Mouse (Mus musculus) limb, embryonic 11.5 days (tissue): ENCODE data around the gene Grm8. TPM values are rescaled to one million over a fixed set of nuclear protein-coding genes. Genes with fewer than 3 reads are reported as not detected.

Experiments
- ATAC-seq: fragments of 200-750 bp; cut with Nextera tagmentation; 2 replicates; pipeline ENCODE4 v1.8.0; 2017; ENCODE audit warnings: low read depth; ENCODE audit not compliant: insufficient number of reproducible peaks, low FRiP score, low TSS enrichment
- DNase-seq: peaks from one replicate; pipeline ENCODE4 v3.0.0-alpha.2; 2015; ENCODE audit warnings: low spot score
- H3K27ac ChIP-seq: fragments of 300-500 bp; sonication (generic); replicated peaks from 2 replicates; pipeline ENCODE4 v1.5.1; 2014; ENCODE audit warnings: low read depth, mild to moderate bottlenecking, low read length
- H3K27me3 ChIP-seq: fragments of 300-500 bp; sonication (generic); 2 replicates; pipeline ENCODE4 v1.6.1; 2014; ENCODE audit warnings: mild to moderate bottlenecking, low read length, mixed read lengths; ENCODE audit not compliant: control insufficient read depth, insufficient read depth
- H3K36me3 ChIP-seq: fragments of 300-500 bp; sonication (generic); 2 replicates; pipeline ENCODE4 v1.6.1; 2014; ENCODE audit warnings: mild to moderate bottlenecking, low read length, moderate library complexity, mixed read lengths; ENCODE audit not compliant: control insufficient read depth, insufficient read depth
- H3K4me1 ChIP-seq: fragments of 300-500 bp; sonication (generic); 2 replicates; pipeline ENCODE4 v1.6.1; 2014; ENCODE audit warnings: low read length, mixed read lengths; ENCODE audit not compliant: control insufficient read depth, insufficient read depth
- H3K4me2 ChIP-seq: fragments of 300-500 bp; sonication (generic); 2 replicates; pipeline ENCODE4 v1.6.1; 2014; ENCODE audit warnings: low read depth, mild to moderate bottlenecking, moderate library complexity; ENCODE audit not compliant: severe bottlenecking
- H3K4me3 ChIP-seq: fragments of 300-500 bp; sonication (generic); 2 replicates; pipeline ENCODE4 v1.5.1; 2014; ENCODE audit warnings: low read depth, low read length
- H3K9ac ChIP-seq: fragments of 300-500 bp; sonication (generic); 2 replicates; pipeline ENCODE4 v1.6.1; 2014; ENCODE audit warnings: mild to moderate bottlenecking, low read length
- H3K9me3 ChIP-seq: fragments of 300-500 bp; sonication (generic); 2 replicates; pipeline ENCODE4 v1.6.1; 2016; ENCODE audit warnings: low read length; ENCODE audit not compliant: control insufficient read depth
- WGBS: fragments of 180-500 bp; shearing (Covaris S2); extraction: QIAGEN DNeasy Blood & Tissue Kit; methylation state at CpG from one replicate; pipeline ENCODE4 v1.1.7; 2014; 5-methylcytosine and 5-hydroxymethylcytosine counted together
- polyA plus RNA-seq: library from polyadenylated mRNA; unstranded; fragments of >200 nt; fragmentation: Nextera tagmentation; extraction: Ambion mirVana; gene quantifications from 2 replicates; pipeline ENCODE4 v1.2.1, GENCODE M21; 2014

The Grm8 gene
- polyA plus RNA-seq, 1 experiment from 2014 or later = 0.51 TPM

- Histone ChIP-seq H3K9me3 (no peaks in the 10 kb centered on the region), H3K4me3 (no peak overlapping the region), H3K4me1 (no peaks in the 10 kb centered on the region), H3K36me3 (no peaks in the 10 kb centered on the region), H3K27me3 (no peaks in the 10 kb centered on the region), H3K27ac (no peak overlapping the region), H3K4me2 (no peak overlapping the region), H3K9ac (no peak overlapping the region)
- ATAC-seq (no peak), DNase-seq (no peak)
- 82% methylated on average over 1 of the region's 1 CpGs for WGBS
These were observed 117.3 kb downstream of the Grm8 start for GRCm38 (mm10) chr6:28017653-28018052.

- ATAC-seq = no peak
- Histone ChIP-seq H3K4me2 (no peak overlapping the region), H3K9ac (no peak overlapping the region), H3K27ac (no peak overlapping the region), H3K9me3 (no peaks in the 10 kb centered on the region), H3K4me1 (no peaks in the 10 kb centered on the region), H3K27me3 (no peaks in the 10 kb centered on the region), H3K4me3 (no peak overlapping the region), H3K36me3 (no peaks in the 10 kb centered on the region)
- DNase-seq = no peak
- 91% methylated on average over 3 of the region's 3 CpGs for WGBS
These were observed 128.0 kb downstream of the Grm8 start for GRCm38 (mm10) chr6:28007001-28007400.

- H3K4me2 ChIP-seq = no peak overlapping the region
- H3K4me1 ChIP-seq = no peaks in the 10 kb centered on the region
- ATAC-seq = no peak
- 94% methylated on average over 2 of the region's 2 CpGs for WGBS
- H3K9ac ChIP-seq = no peak overlapping the region
- no peaks in the 10 kb centered on the region for H3K27me3 ChIP-seq
- no peak for DNase-seq
- no peaks in the 10 kb centered on the region for H3K9me3 ChIP-seq
- H3K4me3 ChIP-seq = no peak overlapping the region
- H3K36me3 ChIP-seq = no peaks in the 10 kb centered on the region
- H3K27ac ChIP-seq = no peak overlapping the region
These were observed 137.7 kb downstream of the Grm8 start for GRCm38 (mm10) chr6:27997250-27997649.

GRCm38 (mm10) chr6:27991241-27991640 is 143.7 kb downstream of the Grm8 start:
- no peaks in the 10 kb centered on the region for H3K27me3 ChIP-seq
- no peaks in the 10 kb centered on the region for H3K4me1 ChIP-seq
- H3K4me2 ChIP-seq = no peak overlapping the region
- no peak overlapping the region for H3K9ac ChIP-seq
- H3K4me3 ChIP-seq = no peak overlapping the region
- no peak for ATAC-seq
- no peaks in the 10 kb centered on the region for H3K9me3 ChIP-seq
- no peaks in the 10 kb centered on the region for H3K36me3 ChIP-seq
- no peak overlapping the region for H3K27ac ChIP-seq
- DNase-seq = no peak
- WGBS = 79% methylated on average over 4 of the region's 4 CpGs

DNA sequence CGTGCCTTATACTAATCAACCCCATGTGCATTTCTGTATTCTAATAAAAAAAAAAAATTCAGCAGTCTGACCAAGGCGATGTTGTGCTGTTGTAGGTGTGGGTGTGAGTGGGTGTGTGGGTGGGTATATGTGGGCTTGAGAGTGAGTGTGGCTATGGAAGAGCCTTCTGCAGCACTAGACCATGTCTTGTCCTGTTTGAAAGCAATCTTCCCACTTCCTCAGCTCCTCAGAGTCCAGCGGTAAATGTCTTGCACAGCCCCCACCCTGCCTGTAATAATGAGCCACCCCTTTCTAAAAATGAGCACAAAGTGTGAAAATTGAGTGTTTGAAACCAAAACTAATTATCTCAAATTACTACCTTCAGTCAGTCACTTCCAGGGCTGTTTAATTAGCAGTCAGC is 152.4 kb downstream of the Grm8 start:
- H3K36me3 ChIP-seq = no peaks in the 10 kb centered on the region
- no peak for ATAC-seq
- H3K4me1 ChIP-seq = no peaks in the 10 kb centered on the region
- DNase-seq = no peak
- H3K4me2 ChIP-seq = no peak overlapping the region
- no peak overlapping the region for H3K4me3 ChIP-seq
- H3K27me3 ChIP-seq = no peaks in the 10 kb centered on the region
- 70% methylated on average over 3 of the region's 3 CpGs for WGBS
- H3K9ac ChIP-seq = no peak overlapping the region
- H3K9me3 ChIP-seq = no peaks in the 10 kb centered on the region
- H3K27ac ChIP-seq = no peak overlapping the region

GRCm38 (mm10) chr6:27982021-27982420 is 153.0 kb downstream of the Grm8 start:
- ATAC-seq = no peak
- no peaks in the 10 kb centered on the region for H3K9me3 ChIP-seq

GRCm38 (mm10) chr6:27977361-27977760 is 157.6 kb downstream of the Grm8 start:
- H3K9ac ChIP-seq = no peak overlapping the region
- 92% methylated on average over 5 of the region's 5 CpGs for WGBS

More at GRCm38 (mm10) chr6:27982021-27982420, 153.0 kb downstream of the Grm8 start:
- no peak overlapping the region for H3K27ac ChIP-seq
- H3K4me1 ChIP-seq = no peaks in the 10 kb centered on the region
- DNase-seq = peak; percentile 59
- no peaks in the 10 kb centered on the region for H3K36me3 ChIP-seq
- H3K27me3 ChIP-seq = no peaks in the 10 kb centered on the region
- 39% methylated on average over 1 of the region's 1 CpGs for WGBS
- no peak overlapping the region for H3K9ac ChIP-seq
- no peak overlapping the region for H3K4me3 ChIP-seq
- no peak overlapping the region for H3K4me2 ChIP-seq

GRCm38 (mm10) chr6:27968859-27969258 is 166.1 kb downstream of the Grm8 start:
- Histone ChIP-seq H3K27me3 (no peaks in the 10 kb centered on the region), H3K4me3 (no peak overlapping the region), H3K9ac (no peak overlapping the region), H3K4me1 (no peaks in the 10 kb centered on the region), H3K27ac (no peak overlapping the region), H3K36me3 (no peaks in the 10 kb centered on the region), H3K4me2 (no peak overlapping the region), H3K9me3 (no peaks in the 10 kb centered on the region)
- ATAC-seq (no peak), DNase-seq (no peak)
- WGBS = 49% methylated on average over 2 of the region's 2 CpGs

More at GRCm38 (mm10) chr6:27977361-27977760, 157.6 kb downstream of the Grm8 start:
- H3K27me3 ChIP-seq = no peaks in the 10 kb centered on the region
- H3K4me2 ChIP-seq = no peak overlapping the region
- H3K4me3 ChIP-seq = no peak overlapping the region
- H3K27ac ChIP-seq = no peak overlapping the region
- no peaks in the 10 kb centered on the region for H3K36me3 ChIP-seq
- ATAC-seq (no peak), DNase-seq (no peak)
- H3K9me3 ChIP-seq = no peaks in the 10 kb centered on the region
- no peaks in the 10 kb centered on the region for H3K4me1 ChIP-seq

DNA sequence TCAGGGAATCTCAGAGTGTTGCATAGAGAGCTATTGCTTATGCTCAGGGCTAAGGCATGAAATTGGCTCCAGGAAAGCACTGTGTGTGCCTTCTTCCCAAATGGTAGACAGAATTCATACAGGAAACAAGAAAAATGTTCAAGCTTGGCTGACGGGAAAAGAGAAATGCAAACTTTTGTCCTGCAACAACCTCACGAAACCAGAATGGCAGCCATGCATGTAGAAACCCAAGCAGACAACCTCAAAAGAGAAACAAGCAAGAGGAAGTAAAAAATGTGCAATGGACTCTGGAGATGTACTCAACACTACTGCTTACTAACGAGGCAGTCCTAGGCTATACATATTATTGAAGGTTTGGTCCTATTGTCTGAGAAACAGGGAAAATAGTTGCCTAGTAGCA is 167.9 kb downstream of the Grm8 start:
- Histone ChIP-seq H3K4me3 (no peak overlapping the region), H3K9me3 (no peaks in the 10 kb centered on the region), H3K9ac (no peak overlapping the region), H3K27ac (no peak overlapping the region), H3K36me3 (no peaks in the 10 kb centered on the region), H3K4me2 (no peak overlapping the region), H3K27me3 (no peaks in the 10 kb centered on the region), H3K4me1 (no peaks in the 10 kb centered on the region)
- ATAC-seq (no peak), DNase-seq (no peak)
- 90% methylated on average over 3 of the region's 3 CpGs for WGBS
